Mouse (Mus musculus): Measurements from ENCODE around the gene Tbl3. TPM values are rescaled to one million over a fixed set of nuclear protein-coding genes. Genes with fewer than 3 reads are reported as not detected.
A peak's percentile ranks its signal among the peaks of the same experiment; 100 is the strongest.
"Not testable (repeated sequence)": the region's sequence is repeated elsewhere in the genome, so short reads cannot be mapped to it uniquely, and the experiment has no call there.

The Tbl3 gene
- polyA plus RNA-seq, 1 experiment from 2014 or later: 64.9 TPM

GRCm38 (mm10) chr17:24687599-24687998, 19.9 kb downstream of the Tbl3 start:
- 17% methylated on average over 23 of the region's 23 CpGs for WGBS

GRCm38 (mm10) chr17:24687146-24687595, 20.3 kb downstream of the Tbl3 start:
- WGBS: 3% methylated on average over 25 of the region's 25 CpGs
- ATAC-seq (ENCODE audit: low FRiP score, low read depth): no peak
- H3K4me3 ChIP-seq: peak overlapping the region; percentile 66

More at GRCm38 (mm10) chr17:24687599-24687998, 19.9 kb downstream of the Tbl3 start:
- no peak overlapping the region for H3K27ac ChIP-seq (replicated peaks)
- H3K9ac ChIP-seq: peak overlapping the region; percentile 3; the same call in 1 of the 2 replicates
- peak overlapping the region; percentile 66 for H3K4me3 ChIP-seq
- peaks cover 7% of the 10 kb centered on the region; the same call in 1 of the 2 replicates for H3K36me3 ChIP-seq
- no peaks in the 10 kb centered on the region for H3K9me3 ChIP-seq
- peaks cover 41% of the 10 kb centered on the region for H3K4me1 ChIP-seq (replicated peaks)
- no peak for ATAC-seq (ENCODE audit: low FRiP score, low read depth)
- peak overlapping the region; percentile 58 for H3K4me2 ChIP-seq
- peaks cover 7% of the 10 kb centered on the region for H3K27me3 ChIP-seq

GRCm38 (mm10) chr17:24686514-24686913, 20.9 kb downstream of the Tbl3 start:
- Histone ChIP-seq H3K9me3 (no peaks in the 10 kb centered on the region), H3K27ac (replicated peaks) (no peak overlapping the region), H3K4me1 (replicated peaks) (peaks cover 36% of the 10 kb centered on the region), H3K27me3 (peaks cover 7% of the 10 kb centered on the region), H3K36me3 (peaks cover 5% of the 10 kb centered on the region), H3K4me3 (no peak overlapping the region), H3K4me2 (0 out of 2 replicates have a peak overlapping the region, but pooled peaks have one; percentile 14), H3K9ac (no peak overlapping the region)
- WGBS: 32% methylated on average over 16 of the region's 16 CpGs
- no peak for ATAC-seq (ENCODE audit: low FRiP score, low read depth)

More at GRCm38 (mm10) chr17:24687146-24687595, 20.3 kb downstream of the Tbl3 start:
- peak overlapping the region; percentile 58 for H3K4me2 ChIP-seq
- H3K9ac ChIP-seq: peak overlapping the region; percentile 3; the same call in 1 of the 2 replicates
- no peaks in the 10 kb centered on the region for H3K9me3 ChIP-seq
- H3K27ac ChIP-seq (replicated peaks): no peak overlapping the region
- H3K27me3 ChIP-seq: peaks cover 7% of the 10 kb centered on the region
- peaks cover 41% of the 10 kb centered on the region for H3K4me1 ChIP-seq (replicated peaks)
- H3K36me3 ChIP-seq: peaks cover 3% of the 10 kb centered on the region; the same call in 1 of the 2 replicates

DNA sequence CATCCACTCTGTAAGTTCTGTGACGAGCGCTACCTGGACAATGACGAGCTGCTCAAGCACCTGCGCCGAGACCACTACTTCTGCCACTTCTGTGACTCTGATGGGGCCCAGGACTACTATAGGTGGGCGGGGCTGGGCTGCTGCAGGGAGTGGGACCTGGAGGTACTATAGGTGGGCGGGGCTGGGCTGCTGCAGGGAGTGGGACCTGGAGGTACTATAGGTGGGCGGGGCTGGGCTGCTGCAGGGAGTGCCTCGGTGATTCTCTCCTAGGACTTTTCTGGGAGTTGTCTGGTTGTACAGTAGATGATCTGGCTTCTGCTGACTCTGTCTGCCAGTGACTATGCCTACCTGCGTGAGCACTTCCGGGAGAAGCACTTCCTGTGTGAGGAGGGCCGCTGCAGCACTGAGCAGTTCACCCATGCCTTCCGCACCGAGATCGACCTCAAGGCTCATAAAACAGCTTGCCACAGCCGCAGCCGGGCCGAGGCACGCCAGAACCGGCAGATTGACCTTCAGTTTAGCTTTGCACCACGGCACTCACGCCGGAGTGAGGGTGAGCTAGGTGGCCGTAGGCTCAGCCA, 29.9 kb downstream of the Tbl3 start:
- no peaks in the 10 kb centered on the region for H3K9me3 ChIP-seq
- ATAC-seq (ENCODE audit: low FRiP score, low read depth): no peak
- no peak overlapping the region for H3K4me3 ChIP-seq
- H3K36me3 ChIP-seq: peaks cover 48% of the 10 kb centered on the region
- WGBS: 93% methylated on average over 24 of the region's 24 CpGs
- H3K27ac ChIP-seq (replicated peaks): no peak overlapping the region
- no peak overlapping the region for H3K9ac ChIP-seq
- H3K4me2 ChIP-seq: no peak overlapping the region
- H3K27me3 ChIP-seq: no peaks in the 10 kb centered on the region
- peaks cover 4% of the 10 kb centered on the region; the same call in 1 of the 2 replicates for H3K4me1 ChIP-seq (replicated peaks)

DNA sequence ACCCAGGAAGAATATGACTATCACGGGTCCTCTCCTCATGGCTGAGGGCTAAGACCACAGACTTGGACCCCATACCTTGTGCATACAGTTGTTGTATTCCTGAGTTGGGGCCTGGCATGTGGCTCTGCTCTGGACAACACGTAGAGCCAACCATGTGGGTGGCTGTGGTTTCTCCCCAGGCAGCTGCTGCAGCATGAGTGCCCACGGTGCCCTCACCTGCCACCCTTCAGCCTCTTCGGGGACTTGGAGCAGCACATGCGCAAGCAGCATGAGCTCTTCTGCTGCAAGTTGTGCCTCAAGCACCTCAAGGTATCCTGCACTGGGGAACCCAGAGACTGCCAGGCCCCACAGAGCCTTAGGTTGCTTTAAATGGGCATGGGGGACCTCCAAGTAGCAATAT, 30.6 kb downstream of the Tbl3 start:
- Histone ChIP-seq H3K9me3 (no peaks in the 10 kb centered on the region), H3K4me1 (replicated peaks) (peaks cover 11% of the 10 kb centered on the region), H3K4me2 (no peak overlapping the region), H3K36me3 (peaks cover 46% of the 10 kb centered on the region), H3K9ac (no peak overlapping the region), H3K27ac (replicated peaks) (no peak overlapping the region), H3K27me3 (no peaks in the 10 kb centered on the region), H3K4me3 (no peak overlapping the region)
- 93% methylated on average over 5 of the region's 5 CpGs for WGBS
- no peak for ATAC-seq (ENCODE audit: low FRiP score, low read depth)

GRCm38 (mm10) chr17:24676187-24676586, 31.3 kb downstream of the Tbl3 start:
- H3K4me2 ChIP-seq: no peak overlapping the region
- peaks cover 18% of the 10 kb centered on the region for H3K4me1 ChIP-seq (replicated peaks)
- no peaks in the 10 kb centered on the region for H3K27me3 ChIP-seq
- no peak overlapping the region for H3K4me3 ChIP-seq
- H3K36me3 ChIP-seq: peaks cover 40% of the 10 kb centered on the region
- H3K27ac ChIP-seq (replicated peaks): no peak overlapping the region
- no peaks in the 10 kb centered on the region for H3K9me3 ChIP-seq
- H3K9ac ChIP-seq: no peak overlapping the region
- no peak for ATAC-seq (ENCODE audit: low FRiP score, low read depth)
- 61% methylated on average over 2 of the region's 2 CpGs for WGBS

DNA sequence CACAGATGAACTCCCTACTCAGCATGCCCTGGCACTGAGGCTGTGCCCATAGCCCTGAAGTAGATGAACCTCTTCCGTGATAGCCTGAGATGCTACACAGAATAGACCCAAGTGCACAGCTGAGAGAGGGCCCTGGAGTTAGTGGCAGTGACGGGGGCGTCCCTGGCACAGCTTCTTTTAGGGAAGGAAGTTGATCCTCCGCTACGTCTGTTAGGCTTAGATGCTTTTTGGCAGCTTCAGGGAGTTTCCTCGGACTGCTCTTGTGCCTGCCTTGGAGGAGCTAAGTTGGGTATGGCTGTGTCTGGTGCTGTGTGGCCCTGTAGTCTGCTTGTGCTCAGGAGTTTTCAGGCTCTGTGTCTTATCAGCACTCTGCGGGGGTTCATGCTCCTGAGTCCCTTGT, 33.2 kb downstream of the Tbl3 start:
- no peaks in the 10 kb centered on the region for H3K27me3 ChIP-seq
- no peak overlapping the region for H3K4me2 ChIP-seq
- no peak overlapping the region for H3K4me3 ChIP-seq
- WGBS: 87% methylated on average over 7 of the region's 7 CpGs
- peaks cover 28% of the 10 kb centered on the region for H3K36me3 ChIP-seq
- H3K9ac ChIP-seq: no peak overlapping the region
- no peaks in the 10 kb centered on the region for H3K9me3 ChIP-seq
- no peak overlapping the region for H3K27ac ChIP-seq (replicated peaks)
- ATAC-seq (ENCODE audit: low FRiP score, low read depth): no peak
- peaks cover 28% of the 10 kb centered on the region for H3K4me1 ChIP-seq (replicated peaks)

- no peaks in the 10 kb centered on the region for H3K27me3 ChIP-seq
- peak overlapping the region; percentile 5; the same call in 1 of the 2 replicates for H3K4me2 ChIP-seq
- WGBS: 32% methylated on average over 5 of the region's 5 CpGs
- no peaks in the 10 kb centered on the region for H3K9me3 ChIP-seq
- H3K4me1 ChIP-seq (replicated peaks): peaks cover 36% of the 10 kb centered on the region
- H3K27ac ChIP-seq (replicated peaks): no peak overlapping the region
- H3K4me3 ChIP-seq: no peak overlapping the region
- ATAC-seq (ENCODE audit: low FRiP score, low read depth): no peak
- H3K36me3 ChIP-seq: 0 out of 2 replicates have a peak, but pooled peaks cover 8% of the 10 kb centered on the region
- H3K9ac ChIP-seq: no peak overlapping the region
Observed at GRCm38 (mm10) chr17:24672141-24672540, 35.3 kb downstream of the Tbl3 start.

GRCm38 (mm10) chr17:24671346-24671745, 36.1 kb downstream of the Tbl3 start:
- peaks cover 36% of the 10 kb centered on the region for H3K4me1 ChIP-seq (replicated peaks)
- no peak overlapping the region for H3K4me3 ChIP-seq
- H3K4me2 ChIP-seq: peak overlapping the region; percentile 73
- H3K9me3 ChIP-seq: no peaks in the 10 kb centered on the region
- 0 out of 2 replicates have a peak overlapping the region, but pooled peaks have one; percentile 97 for H3K9ac ChIP-seq
- ATAC-seq (ENCODE audit: low FRiP score, low read depth): no peak
- 79% methylated on average over 5 of the region's 5 CpGs for WGBS
- H3K27me3 ChIP-seq: no peaks in the 10 kb centered on the region
- no peak overlapping the region for H3K27ac ChIP-seq (replicated peaks)
- H3K36me3 ChIP-seq: no peaks in the 10 kb centered on the region

- Histone ChIP-seq H3K9ac (peak overlapping the region; percentile 97), H3K4me1 (replicated peaks) (peaks cover 36% of the 10 kb centered on the region), H3K9me3 (no peaks in the 10 kb centered on the region), H3K4me2 (peak overlapping the region; percentile 73), H3K36me3 (no peaks in the 10 kb centered on the region), H3K27me3 (no peaks in the 10 kb centered on the region), H3K4me3 (peak overlapping the region; percentile 95), H3K27ac (replicated peaks) (peak overlapping the region; percentile 85)
- WGBS: 13% methylated on average over 8 of the region's 8 CpGs
- ATAC-seq (ENCODE audit: low FRiP score, low read depth): no peak
Observed at GRCm38 (mm10) chr17:24670246-24670844, 37.1 kb downstream of the Tbl3 start.

DNA sequence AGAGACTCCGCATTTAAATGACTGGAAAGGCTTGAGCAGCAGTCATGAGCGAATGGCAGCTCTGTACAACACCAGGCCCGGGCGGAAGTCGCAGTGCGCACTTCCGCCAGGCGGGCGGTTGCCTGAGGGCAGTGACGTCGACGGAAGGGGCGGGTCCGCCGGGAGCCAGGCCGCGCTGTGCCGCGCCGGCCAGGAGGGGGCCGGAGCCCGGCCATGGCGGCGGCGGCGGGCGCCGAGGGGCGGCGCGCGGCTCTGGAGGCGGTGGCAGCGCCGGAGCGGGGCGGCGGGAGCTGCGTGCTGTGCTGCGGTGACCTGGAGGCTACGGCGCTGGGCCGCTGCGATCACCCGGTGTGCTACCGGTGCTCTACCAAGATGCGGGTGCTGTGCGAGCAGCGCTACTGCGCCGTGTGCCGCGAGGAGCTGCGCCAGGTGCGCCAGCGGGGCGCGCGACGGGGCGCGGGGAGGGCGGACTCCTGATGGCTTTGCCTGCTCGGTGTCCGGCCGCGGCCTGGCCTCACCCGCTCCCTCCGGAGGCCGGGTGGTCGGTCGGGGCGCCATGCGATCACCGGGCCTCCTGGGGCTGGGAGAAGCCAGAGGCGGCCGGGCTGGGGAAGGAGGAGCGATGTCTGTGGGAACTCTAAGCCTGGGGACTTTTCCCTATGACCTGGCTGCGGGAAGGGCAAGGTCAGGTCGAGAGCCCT, 37.8 kb downstream of the Tbl3 start, which contains the start of gene Zfp598:
Zfp598 (plus strand) TSS at position 143 of the 701 bp plus-strand sequence.
- under 1% methylated on average over 58 of the region's 80 CpGs for WGBS

GRCm38 (mm10) chr17:24669214-24669544, 38.3 kb downstream of the Tbl3 start:
- H3K4me3 ChIP-seq: peak overlapping the region; percentile 95
- H3K9ac ChIP-seq: peak overlapping the region; percentile 97
- peaks cover 36% of the 10 kb centered on the region for H3K4me1 ChIP-seq (replicated peaks)
- not testable (repeated sequence) for H3K27me3 ChIP-seq, H3K9me3 ChIP-seq, H3K36me3 ChIP-seq
- peak overlapping the region; percentile 85 for H3K27ac ChIP-seq (replicated peaks)
- WGBS: 8% methylated on average over 15 of the region's 15 CpGs
- H3K4me2 ChIP-seq: peak overlapping the region; percentile 73
- ATAC-seq (ENCODE audit: low FRiP score, low read depth): peak; percentile 42

More for the DNA sequence above, 37.8 kb downstream of the Tbl3 start, which contains the start of gene Zfp598:
- no peaks in the 10 kb centered on the region for H3K9me3 ChIP-seq
- H3K9ac ChIP-seq: peak within 1 kb of the TSS; percentile 97
- no peaks in the 10 kb centered on the region for H3K27me3 ChIP-seq
- H3K36me3 ChIP-seq: no peaks in the 10 kb centered on the region
- H3K27ac ChIP-seq (replicated peaks): peak within 1 kb of the TSS; percentile 85
- peak; percentile 97 for ATAC-seq (ENCODE audit: low FRiP score, low read depth)
- H3K4me1 ChIP-seq (replicated peaks): peaks cover 36% of the 10 kb centered on the region
- H3K4me3 ChIP-seq: peak within 1 kb of the TSS; percentile 95
- peak within 1 kb of the TSS; percentile 73 for H3K4me2 ChIP-seq
